Mouse (Mus musculus) liver, postnatal 0 days (tissue): ENCODE data around the gene Gsc2. TPM values are rescaled to one million over a fixed set of nuclear protein-coding genes. Genes with fewer than 3 reads are reported as not detected.
A peak's percentile ranks its signal among the peaks of the same experiment; 100 is the strongest.

Source experiments
- ATAC-seq: fragments of 200-750 bp; cut with Nextera tagmentation; 2 replicates; pipeline ENCODE4 v1.8.0; 2017; ENCODE audit warnings: mild to moderate bottlenecking, moderate library complexity
- DNase-seq: peaks from one replicate; pipeline ENCODE4 v3.0.0-alpha.2; 2016
- H3K27ac ChIP-seq: fragments of 300-500 bp; sonication (generic); 2 replicates; pipeline ENCODE4 v1.5.1; 2014; ENCODE audit warnings: antibody characterized with exemption, moderate library complexity, mild to moderate bottlenecking, low read depth
- H3K27me3 ChIP-seq: fragments of 300-500 bp; sonication (generic); 2 replicates; pipeline ENCODE4 v1.6.1; 2014; ENCODE audit warnings: low read length, control low read depth, mixed read lengths; ENCODE audit not compliant: insufficient read depth
- H3K36me3 ChIP-seq: fragments of 300-500 bp; sonication (generic); replicated peaks from 2 replicates; pipeline ENCODE4 v1.6.1; 2014; ENCODE audit warnings: mild to moderate bottlenecking, control low read depth, low read length, moderate library complexity, mixed read lengths; ENCODE audit not compliant: insufficient read depth
- H3K4me1 ChIP-seq: fragments of 300-500 bp; sonication (generic); 2 replicates; pipeline ENCODE4 v1.6.1; 2014; ENCODE audit warnings: antibody characterized with exemption, mild to moderate bottlenecking, control low read depth; ENCODE audit not compliant: insufficient read depth
- H3K4me2 ChIP-seq: fragments of 300-500 bp; sonication (generic); 2 replicates; pipeline ENCODE4 v1.6.1; 2014; ENCODE audit warnings: low read depth, mild to moderate bottlenecking, low read length, moderate library complexity, mixed read lengths
- H3K4me3 ChIP-seq: fragments of 300-500 bp; sonication (generic); 2 replicates; pipeline ENCODE4 v1.5.1; 2014; ENCODE audit warnings: low read depth, low read length
- H3K9ac ChIP-seq: fragments of 300-500 bp; sonication (generic); replicated peaks from 2 replicates; pipeline ENCODE4 v1.6.1; 2014; ENCODE audit warnings: mild to moderate bottlenecking, moderate library complexity
- H3K9me3 ChIP-seq: fragments of 300-500 bp; sonication (generic); 2 replicates; pipeline ENCODE4 v1.6.1; 2016; ENCODE audit warnings: mild to moderate bottlenecking, control low read depth, low read length, mixed read lengths
- CTCF ChIP-seq: sonication (generic); IDR thresholded peaks from 2 replicates; pipeline ENCODE4 v1.5.1; 2016; ENCODE audit warnings: antibody characterized with exemption, low read depth
- EP300 ChIP-seq: IDR thresholded peaks from 2 replicates; pipeline ENCODE4 v1.6.1; 2016; ENCODE audit warnings: antibody characterized with exemption, low read depth, mild to moderate bottlenecking
- WGBS: fragments of 180-500 bp; shearing (Covaris S2); extraction: QIAGEN DNeasy Blood & Tissue Kit; methylation state at CpG from one replicate; pipeline ENCODE4 v1.1.7; 2014; ENCODE audit not compliant: insufficient replicate concordance; 5-methylcytosine and 5-hydroxymethylcytosine counted together
- polyA plus RNA-seq: library from polyadenylated mRNA; unstranded; fragments of >200 nt; fragmentation: Nextera tagmentation; extraction: Ambion mirVana; gene quantifications from 2 replicates; pipeline ENCODE4 v1.2.1, GENCODE M21; 2015

The Gsc2 gene
- polyA plus RNA-seq, 1 experiment from 2014 or later, result not detected

- Histone ChIP-seq H3K4me1 (peaks cover 10% of the 10 kb centered on the region), H3K27me3 (no peaks in the 10 kb centered on the region), H3K4me2 (peak within 1 kb of the TSS; percentile 99), H3K9me3 (no peaks in the 10 kb centered on the region), H3K27ac (peak within 1 kb of the TSS; percentile 87), H3K36me3 (peaks cover 7% of the 10 kb centered on the region; the same call in 1 of the 2 replicates), H3K9ac (peak within 1 kb of the TSS; percentile 78), H3K4me3 (peak within 1 kb of the TSS; percentile 71)
- under 1% methylated on average over 46 of the region's 47 CpGs for WGBS
- ATAC-seq, result peak; percentile 74
- TF ChIP-seq CTCF, result no peak
- no peak for TF ChIP-seq EP300
- DNase-seq, result peak; percentile 86
Measured at GRCm38 (mm10) chr16:17928087-17928580, 13.3 kb upstream of the Gsc2 start, which contains the start of gene Slc25a1. Gene Slc25a1, minus strand, starts transcription at chr16:17928219.

- no peak for TF ChIP-seq EP300
- no peak for TF ChIP-seq CTCF
- peak; percentile 65 for DNase-seq
- Histone ChIP-seq H3K4me1 (peaks cover 13% of the 10 kb centered on the region), H3K9ac (peak overlapping the region; percentile 78), H3K4me2 (peak overlapping the region; percentile 99), H3K9me3 (no peaks in the 10 kb centered on the region), H3K36me3 (peaks cover 7% of the 10 kb centered on the region; the same call in 1 of the 2 replicates), H3K27me3 (no peaks in the 10 kb centered on the region), H3K27ac (peak overlapping the region; percentile 87), H3K4me3 (peak overlapping the region; percentile 71)
- WGBS, result 3% methylated on average over 65 of the region's 72 CpGs
- ATAC-seq, result peak; percentile 29
Measured at GRCm38 (mm10) chr16:17927351-17928082, 12.7 kb upstream of the Gsc2 start.

- ATAC-seq, result peak; percentile 30
- H3K27ac ChIP-seq, result peak overlapping the region; percentile 72
- no peak for TF ChIP-seq EP300
- TF ChIP-seq CTCF, result no peak
- peak overlapping the region; percentile 74 for H3K4me3 ChIP-seq
- H3K27me3 ChIP-seq, result no peaks in the 10 kb centered on the region
- H3K4me1 ChIP-seq, result peaks cover 18% of the 10 kb centered on the region
- DNase-seq, result no peak
- peaks cover 7% of the 10 kb centered on the region; the same call in 1 of the 2 replicates for H3K36me3 ChIP-seq
- peak overlapping the region; percentile 84 for H3K9ac ChIP-seq
- peak overlapping the region; percentile 88 for H3K4me2 ChIP-seq
- WGBS, result under 1% methylated on average over 14 of the region's 14 CpGs
- no peaks in the 10 kb centered on the region for H3K9me3 ChIP-seq
Measured at GRCm38 (mm10) chr16:17922163-17922538, 7.3 kb upstream of the Gsc2 start.

- Histone ChIP-seq H3K4me3 (peak overlapping the region; percentile 74), H3K4me2 (peak overlapping the region; percentile 88), H3K4me1 (peaks cover 17% of the 10 kb centered on the region), H3K9ac (peak overlapping the region; percentile 84), H3K36me3 (peaks cover 7% of the 10 kb centered on the region; the same call in 1 of the 2 replicates), H3K27me3 (0 out of 2 replicates have a peak, but pooled peaks cover 1% of the 10 kb centered on the region), H3K27ac (peak overlapping the region; percentile 83), H3K9me3 (no peaks in the 10 kb centered on the region)
- ATAC-seq, result peak; percentile 95
- DNase-seq, result peak; percentile 96
- 1% methylated on average over 47 of the region's 47 CpGs for WGBS
- TF ChIP-seq EP300, result no peak
- TF ChIP-seq CTCF, result peak; percentile 66
Measured at GRCm38 (mm10) chr16:17921325-17922162, 6.7 kb upstream of the Gsc2 start.

GRCm38 (mm10) chr16:17920586-17920985, 5.7 kb upstream of the Gsc2 start:
- no peak for DNase-seq
- Histone ChIP-seq H3K4me1 (peaks cover 17% of the 10 kb centered on the region), H3K4me2 (peak overlapping the region; percentile 88), H3K9me3 (no peaks in the 10 kb centered on the region), H3K36me3 (no peaks in the 10 kb centered on the region), H3K4me3 (no peak overlapping the region), H3K27ac (no peak overlapping the region), H3K9ac (0 out of 2 replicates have a peak overlapping the region, but pooled peaks have one; percentile 84), H3K27me3 (peaks cover 11% of the 10 kb centered on the region)
- WGBS, result 46% methylated on average over 20 of the region's 20 CpGs
- no peak for ATAC-seq
- TF ChIP-seq CTCF (no peak), EP300 (no peak)
